Mouse (Mus musculus) urinary bladder, adult 18-20 months (tissue): ENCODE measurements around the gene Pp2d1.
"Not testable (repeated sequence)": the region's sequence is repeated elsewhere in the genome, so short reads cannot be mapped to it uniquely, and the experiment has no call there.

Experiments
- DNase-seq, 2 experiments: peaks; one replicate each; pipeline ENCODE4 v3.0.0; 2022; ENCODE audit warnings: low spot score in 2 of 2, mixed read lengths in 2 of 2

Pp2d1 gene

DNA sequence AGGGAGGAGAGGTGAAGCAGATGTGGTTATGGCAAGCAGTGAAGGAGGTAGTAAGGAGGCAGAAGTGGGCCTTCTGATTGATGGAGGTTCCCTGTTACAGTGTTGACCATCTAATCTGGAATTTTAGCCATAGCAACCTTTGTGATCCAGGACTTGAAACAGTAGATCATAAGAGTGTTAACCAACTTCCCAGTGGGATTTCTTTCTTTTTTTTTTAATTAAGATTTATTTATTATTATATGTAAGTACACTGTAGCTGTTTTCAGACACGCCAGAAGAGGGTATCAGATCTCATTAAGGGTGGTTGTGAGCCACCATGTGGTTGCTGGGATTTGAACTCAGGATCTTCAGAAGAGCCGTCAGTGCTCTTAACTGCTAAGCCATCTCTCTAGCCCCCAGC is at the start of gene Pp2d1:
Pp2d1 (minus strand) TSS at position 101 of the 400 bp plus-strand sequence.
- DNase-seq, result not testable (repeated sequence)

DNA sequence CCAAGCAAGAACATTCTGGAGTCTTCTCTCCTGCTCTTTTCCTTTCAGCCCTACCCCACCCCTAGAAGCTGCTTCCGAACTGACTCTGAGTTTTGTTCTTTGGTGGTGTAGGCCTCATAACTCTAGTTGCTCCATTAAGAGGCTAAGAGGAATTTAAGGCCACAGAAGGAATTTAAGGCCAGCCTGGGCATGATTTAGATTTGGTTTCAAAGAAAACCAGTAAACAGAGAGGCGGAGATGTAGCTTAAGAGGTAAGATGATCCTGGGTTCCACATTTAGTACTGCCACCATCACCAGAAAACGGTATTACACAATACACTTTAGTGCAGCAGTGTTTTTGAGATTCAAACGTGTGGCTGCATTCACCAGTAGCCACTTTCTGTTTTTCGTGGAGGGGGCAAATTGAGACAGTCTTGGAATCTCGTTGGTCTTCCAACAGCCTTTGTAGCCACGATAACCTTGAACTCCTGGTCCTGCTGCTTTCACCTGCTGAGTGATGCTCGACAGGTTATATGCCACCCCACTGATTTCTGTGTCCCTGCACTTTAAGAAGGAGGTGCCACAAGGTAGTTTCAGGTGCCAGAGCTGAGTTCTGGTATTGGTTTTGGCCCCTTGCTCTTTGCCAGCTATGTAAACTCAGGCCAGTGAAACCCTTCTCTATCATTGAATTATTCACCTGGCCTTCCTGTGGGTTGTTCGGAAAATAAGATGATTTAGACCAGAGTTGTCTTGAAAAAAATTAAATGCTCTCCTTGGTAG is 49.0 kb upstream of the Pp2d1 start:
- DNase-seq, result no peak

- DNase-seq, result peak; percentile 76 to 91
Measured at GRCm38 (mm10) chr17:53587074-53587851, 48.0 kb upstream of the Pp2d1 start.

DNA sequence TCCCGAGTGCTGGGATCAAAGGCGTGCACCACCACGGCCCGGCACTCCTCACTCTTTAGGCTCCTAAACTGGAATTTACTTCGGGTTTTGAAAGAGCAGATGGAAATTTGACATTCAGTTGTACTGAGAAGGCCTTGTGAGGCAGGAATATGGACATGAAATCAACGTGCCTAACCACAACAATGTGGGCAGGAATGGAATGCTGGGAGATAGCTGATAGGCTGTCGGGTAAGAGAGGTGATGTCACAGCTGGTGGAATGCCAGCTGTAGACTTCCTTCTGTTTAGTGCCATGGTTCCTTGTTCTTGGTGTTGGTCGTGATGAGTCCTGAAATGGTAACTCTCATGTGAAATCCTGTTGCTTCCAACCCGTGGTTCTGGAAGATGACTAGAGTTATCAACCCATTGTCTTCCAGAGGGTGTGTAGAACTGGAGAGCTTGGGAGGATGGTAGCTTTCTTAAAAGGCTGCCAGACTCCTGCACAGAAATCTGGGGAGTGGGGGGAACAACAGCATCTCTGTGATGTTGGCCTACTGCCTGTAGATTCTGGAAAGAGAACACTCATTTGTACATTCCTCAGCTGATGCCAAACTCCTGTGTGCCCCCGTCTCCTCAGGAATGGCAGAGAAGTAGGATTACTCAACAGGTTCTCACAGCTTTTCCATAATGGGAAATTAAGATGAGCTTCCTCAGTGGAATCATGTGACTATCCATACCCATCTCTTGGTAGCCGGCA is 44.8 kb upstream of the Pp2d1 start:
- DNase-seq, result no peak

DNA sequence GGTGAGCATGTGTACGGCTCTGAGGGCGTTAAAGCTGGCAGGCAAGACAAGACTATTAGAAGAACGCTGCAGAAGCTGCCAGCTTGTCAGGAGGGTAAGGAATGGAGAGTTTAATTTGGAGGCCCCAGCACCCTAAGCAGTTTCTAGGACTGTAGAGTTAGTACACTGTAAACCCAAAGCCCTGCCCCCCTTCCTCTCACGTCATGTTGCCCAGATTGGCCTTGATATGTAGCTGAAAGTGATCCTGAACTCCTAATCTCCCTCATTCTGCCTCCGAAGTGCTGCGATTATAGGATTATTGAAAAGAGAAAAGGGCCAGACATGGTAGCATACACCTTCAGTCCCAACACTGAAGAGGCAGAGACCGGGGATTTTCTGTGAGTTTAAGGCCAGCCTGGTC is 43.6 kb upstream of the Pp2d1 start:
- no peak for DNase-seq

- DNase-seq, result no peak
Measured at GRCm38 (mm10) chr17:53582026-53582585, 42.9 kb upstream of the Pp2d1 start.

GRCm38 (mm10) chr17:53580237-53580636 is 41.0 kb upstream of the Pp2d1 start:
- no peak for DNase-seq

DNA sequence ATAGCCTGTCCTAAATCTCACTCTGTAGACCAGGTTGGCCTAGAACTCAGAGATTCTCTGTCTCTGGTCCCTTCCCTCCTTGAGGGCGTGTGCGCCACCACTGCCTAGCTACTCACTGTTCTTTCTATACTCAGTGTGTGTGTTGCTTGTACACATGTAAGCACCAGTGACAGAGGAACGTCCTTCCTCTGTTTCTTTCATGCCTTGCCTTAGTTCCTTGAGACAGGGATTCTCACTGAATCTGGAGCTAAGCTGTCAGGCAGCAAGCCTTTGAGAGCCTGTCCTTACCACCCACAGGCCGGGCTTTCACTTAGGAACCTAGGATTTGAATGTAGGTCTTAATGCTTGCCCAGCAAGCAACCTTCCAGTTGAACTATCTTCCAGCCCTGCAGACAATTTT is 40.4 kb upstream of the Pp2d1 start:
- DNase-seq, result no peak

GRCm38 (mm10) chr17:53578776-53579175 is 39.5 kb upstream of the Pp2d1 start:
- DNase-seq, result no peak

DNA sequence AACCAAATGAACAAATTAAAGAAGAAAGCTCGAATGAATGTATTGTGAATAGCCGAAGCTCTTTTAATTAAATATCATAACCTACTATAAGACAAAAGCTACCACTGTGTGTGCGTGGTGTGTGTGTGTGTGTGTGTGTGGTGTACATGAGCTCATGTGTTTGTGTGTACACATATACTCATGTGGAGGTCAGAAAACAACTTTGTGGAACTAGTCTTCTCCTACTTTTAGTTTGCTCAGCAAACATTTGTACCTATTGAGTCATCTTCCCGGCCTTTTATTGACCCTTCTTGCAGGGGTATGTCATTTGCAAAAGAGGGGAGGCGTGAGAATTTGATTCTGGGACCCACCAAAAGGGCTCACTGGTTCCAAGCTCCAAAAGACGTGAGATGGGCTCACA is 39.0 kb upstream of the Pp2d1 start:
- no peak for DNase-seq

DNA sequence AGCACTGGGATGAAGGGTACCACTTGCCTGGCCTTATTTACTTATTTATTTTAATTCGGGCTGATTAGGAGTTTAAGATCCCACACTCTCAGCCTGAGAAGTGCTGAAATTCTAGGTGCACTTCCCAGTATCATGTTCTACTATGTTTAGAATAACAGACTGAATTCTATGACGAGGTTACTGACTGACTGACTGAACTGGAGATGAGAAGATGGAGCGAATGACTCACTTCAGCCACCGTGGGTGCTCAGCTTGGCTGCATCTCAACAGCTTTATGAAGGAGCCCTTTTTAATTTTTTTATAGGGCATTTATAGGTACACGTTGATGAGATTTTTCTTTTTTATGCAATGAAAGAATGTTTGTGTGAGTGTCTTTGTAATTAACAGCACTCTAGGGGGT is 38.5 kb upstream of the Pp2d1 start:
- DNase-seq, result no peak

DNA sequence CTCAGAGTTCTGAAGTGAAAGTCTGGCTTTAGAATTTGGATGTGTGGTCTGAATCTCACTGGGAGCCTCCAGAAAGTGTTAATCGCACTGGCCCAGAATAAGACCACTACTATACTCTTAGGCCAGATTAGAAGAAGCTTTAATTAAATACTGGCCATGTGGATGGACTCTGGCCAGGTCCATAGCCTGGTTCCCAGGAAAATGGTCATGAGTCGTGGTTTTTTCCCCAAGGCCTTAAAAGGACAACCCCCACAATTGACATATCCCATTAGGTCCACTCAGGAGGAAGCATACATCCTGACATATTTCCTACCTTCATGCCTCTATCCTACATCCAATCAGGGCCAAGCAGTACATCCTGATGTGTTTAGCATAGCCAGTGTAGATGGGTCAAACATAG is 37.9 kb upstream of the Pp2d1 start:
- no peak for DNase-seq

- DNase-seq, result no peak
Measured at GRCm38 (mm10) chr17:53573019-53573556, 33.8 kb upstream of the Pp2d1 start.

- not testable (repeated sequence) for DNase-seq
Measured at GRCm38 (mm10) chr17:53570932-53571331, 31.7 kb upstream of the Pp2d1 start.

DNA sequence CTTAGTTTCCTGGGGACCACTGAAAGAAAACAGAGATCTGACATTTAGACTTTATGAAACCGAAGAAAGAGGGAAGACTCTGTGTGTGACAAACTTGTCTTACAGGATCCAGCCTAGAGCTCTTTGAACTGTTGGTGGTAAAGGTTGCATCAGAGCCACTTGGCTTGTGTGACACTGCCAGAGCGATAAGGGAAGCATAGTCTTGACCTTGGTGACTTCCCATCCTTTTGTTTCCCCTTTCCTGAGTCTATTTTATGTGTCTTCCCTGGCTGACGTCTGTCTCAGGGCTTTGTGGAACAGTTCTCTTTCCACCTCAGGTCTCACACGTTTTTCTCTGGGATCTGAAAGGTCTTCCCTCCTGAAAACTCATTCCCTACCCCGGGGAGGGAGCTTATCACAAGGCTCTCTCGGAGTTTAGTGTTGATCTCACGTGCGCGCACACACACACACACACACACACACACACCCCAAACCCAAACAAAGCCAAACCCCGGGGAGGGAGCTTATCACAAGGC is 31.2 kb upstream of the Pp2d1 start:
- DNase-seq, result no peak

DNA sequence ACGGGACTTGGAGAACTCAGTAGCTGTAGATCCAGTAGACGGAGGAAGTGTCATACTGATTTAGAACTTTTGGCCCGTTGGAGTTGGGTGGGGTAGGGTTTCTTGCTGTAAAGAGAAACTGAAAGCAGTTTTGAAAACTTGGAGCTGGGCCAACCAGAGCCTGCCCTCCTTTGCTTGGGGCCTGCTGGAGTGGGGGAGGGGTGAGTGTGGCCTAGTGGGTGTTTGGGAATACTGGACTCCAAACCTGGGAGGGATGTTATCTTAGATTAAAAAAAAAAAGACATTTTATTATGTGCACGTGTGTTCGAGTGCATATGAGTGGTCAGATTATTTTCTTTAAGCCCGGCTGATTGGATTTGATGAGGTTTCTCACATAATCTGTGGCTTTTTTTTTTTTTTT is 30.6 kb upstream of the Pp2d1 start:
- DNase-seq, result peak; percentile 35 to 72

- DNase-seq, result no peak
Measured at GRCm38 (mm10) chr17:53568734-53569386, 29.6 kb upstream of the Pp2d1 start.

DNA sequence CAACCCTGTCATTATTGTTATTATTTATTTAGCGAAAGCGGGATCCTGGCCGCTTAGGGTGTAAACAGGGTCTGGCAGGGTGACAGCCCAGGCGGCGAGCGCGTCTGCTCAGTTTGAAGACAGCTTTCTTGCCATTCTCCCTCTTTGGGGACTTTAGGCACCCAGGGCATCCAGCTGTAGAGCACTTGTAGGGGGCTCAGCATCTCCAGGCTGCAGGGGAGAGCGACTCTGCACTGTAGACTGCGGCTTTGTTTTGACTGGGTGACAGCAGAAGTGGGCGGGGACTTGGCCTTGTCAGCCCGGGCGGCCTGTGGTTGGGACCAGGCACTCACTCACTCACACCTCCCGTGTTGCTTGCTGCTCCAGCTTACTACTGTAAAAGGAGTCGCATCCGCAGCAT is 28.9 kb upstream of the Pp2d1 start:
- peak; percentile 57 to 77 for DNase-seq

DNA sequence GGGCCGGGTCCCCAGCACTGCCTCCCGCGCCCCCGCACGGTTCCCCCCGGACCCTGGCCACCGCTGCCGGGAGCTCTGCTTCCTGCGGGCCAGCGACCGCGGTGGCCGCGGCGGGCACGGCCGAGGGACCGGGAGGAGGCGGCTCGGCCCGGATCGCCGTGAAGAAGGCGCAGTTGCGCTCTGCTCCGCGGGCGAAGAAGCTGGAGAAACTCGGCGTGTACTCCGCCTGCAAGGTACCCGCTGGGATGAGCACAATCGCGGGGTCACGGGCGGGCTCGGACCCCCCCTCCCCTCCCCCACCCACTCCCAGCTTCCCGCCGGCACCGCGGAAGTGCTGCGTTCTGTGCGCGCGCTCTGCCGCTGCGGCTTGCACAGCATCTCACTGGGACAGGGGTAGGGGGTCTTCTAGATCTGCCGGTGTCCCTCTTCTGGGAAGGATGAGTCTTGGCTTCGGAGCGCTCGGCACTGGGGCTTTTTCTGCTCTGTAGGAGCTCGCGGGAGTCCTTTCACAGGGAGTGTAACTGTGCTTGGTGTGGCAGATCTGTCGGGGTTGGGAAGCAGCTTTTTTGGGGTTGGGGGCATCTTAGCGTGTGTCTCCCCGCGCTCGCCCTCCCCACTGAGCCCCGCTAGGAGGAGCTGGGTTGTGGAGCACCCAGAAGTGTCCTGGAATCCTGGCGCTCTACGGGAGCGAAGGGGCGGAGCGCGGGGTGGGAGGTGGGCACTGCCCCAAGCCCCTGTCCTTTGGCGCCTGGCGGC is 28.3 kb upstream of the Pp2d1 start:
- DNase-seq, result peak; percentile 16 to 70

GRCm38 (mm10) chr17:53566919-53567345 is 27.7 kb upstream of the Pp2d1 start:
- DNase-seq, result peak in 1 of 2 experiments; percentile 62
